8 mouse cellular contexts compared by ENCODE assay signal in the genomic region with DNA sequence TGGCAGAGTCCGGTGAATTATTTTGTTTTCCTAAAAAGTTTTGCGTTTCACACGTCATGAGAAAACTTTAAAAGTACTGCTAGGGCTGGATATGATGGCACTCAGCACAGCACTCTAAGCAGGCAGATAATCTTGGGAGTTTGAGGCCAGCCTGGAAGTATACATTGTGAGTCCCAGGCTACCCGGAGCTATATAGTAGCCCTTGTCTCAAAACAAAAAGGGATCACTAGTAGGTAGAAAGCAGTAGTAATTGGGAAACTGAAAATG. TPM values are rescaled to one million over a fixed set of nuclear protein-coding genes. Genes with fewer than 3 reads are reported as not detected.
DNase-seq lines count a peak whose midpoint lies in the region; ATAC-seq and TF ChIP-seq lines count a peak whose summit lies in the region.

No protein-coding gene starts in this region.

- H3K27ac ChIP-seq in kidney, embryonic 16.5 days (ENCODE audit: low read length): peak overlapping the region; percentile 96
- H3K27ac ChIP-seq in cortical plate, adult 2 months (ENCODE audit: insufficient read depth, low read length): peak overlapping the region; percentile 75; the same call in 1 of the 2 replicates
- H3K27ac ChIP-seq in hindbrain, embryonic 16.5 days (ENCODE audit: low read depth, low read length): peak overlapping the region; percentile 87
- H3K27ac ChIP-seq in midbrain, postnatal 0 days (ENCODE audit: low read depth, low read length): peak overlapping the region; percentile 90

- no peak for ATAC-seq in kidney, embryonic 16.5 days (ENCODE audit: low FRiP score, low TSS enrichment)
- ATAC-seq in hindbrain, embryonic 16.5 days: no peak
- no peak for ATAC-seq in midbrain, postnatal 0 days (ENCODE audit: low FRiP score)

- no peaks in the 10 kb centered on the region for H3K36me3 ChIP-seq in kidney, embryonic 16.5 days (ENCODE audit: insufficient read depth, low read length)
- H3K36me3 ChIP-seq in hindbrain, embryonic 16.5 days (ENCODE audit: control insufficient read depth, insufficient read depth, low read length): no peaks in the 10 kb centered on the region
- H3K36me3 ChIP-seq in midbrain, postnatal 0 days (ENCODE audit: insufficient read depth, low read length): no peaks in the 10 kb centered on the region

- no peaks in the 10 kb centered on the region for H3K27me3 ChIP-seq in kidney, embryonic 16.5 days (ENCODE audit: insufficient read depth, low read length)
- no peaks in the 10 kb centered on the region for H3K27me3 ChIP-seq in hindbrain, embryonic 16.5 days (replicated peaks; ENCODE audit: control insufficient read depth, insufficient read depth, low read length)
- no peaks in the 10 kb centered on the region for H3K27me3 ChIP-seq in midbrain, postnatal 0 days (ENCODE audit: insufficient read depth, low read length)

- H3K9me3 ChIP-seq in kidney, embryonic 16.5 days (ENCODE audit: low read length): no peaks in the 10 kb centered on the region
- H3K9me3 ChIP-seq in hindbrain, embryonic 16.5 days (ENCODE audit: control insufficient read depth, low read length): no peaks in the 10 kb centered on the region
- no peaks in the 10 kb centered on the region for H3K9me3 ChIP-seq in midbrain, postnatal 0 days (ENCODE audit: low read length)

- TF ChIP-seq POLR2A in cortical plate, adult 2 months (IDR thresholded peaks at IDR 0.05; ENCODE audit: extremely low read depth, insufficient read depth, low read length): no peak

- 15% methylated on average over 4 of the region's 4 CpGs for WGBS in kidney, embryonic 16.5 days
- 19% methylated on average over 4 of the region's 4 CpGs for WGBS in hindbrain, embryonic 16.5 days
- 15% methylated on average over 4 of the region's 4 CpGs for WGBS in midbrain, postnatal 0 days

- peak overlapping the region; percentile 86 for H3K4me3 ChIP-seq in kidney, embryonic 16.5 days (ENCODE audit: low read length)
- H3K4me3 ChIP-seq in cortical plate, adult 2 months (ENCODE audit: insufficient read depth, low read length): peak overlapping the region; percentile 58
- H3K4me3 ChIP-seq in hindbrain, embryonic 16.5 days (ENCODE audit: low read length): peak overlapping the region; percentile 70
- H3K4me3 ChIP-seq in midbrain, postnatal 0 days (ENCODE audit: low read depth, low read length): peak overlapping the region; percentile 85

- peaks cover 32% of the 10 kb centered on the region for H3K4me1 ChIP-seq in kidney, embryonic 16.5 days (ENCODE audit: insufficient read depth, low read length)
- H3K4me1 ChIP-seq in cortical plate, adult 2 months (ENCODE audit: control insufficient read depth, insufficient read depth, low read length): no peaks in the 10 kb centered on the region; the same call in 1 of the 2 replicates
- peaks cover 29% of the 10 kb centered on the region for H3K4me1 ChIP-seq in hindbrain, embryonic 16.5 days (ENCODE audit: control insufficient read depth, insufficient read depth, low read depth, low read length)
- peaks cover 13% of the 10 kb centered on the region; the same call in 1 of the 2 replicates for H3K4me1 ChIP-seq in midbrain, postnatal 0 days (ENCODE audit: insufficient read depth, low read length)

- no peak for DNase-seq in kidney, adult 11 months
- DNase-seq in midbrain, postnatal 0 days (ENCODE audit: low spot score): no peak
- DNase-seq in gastrocnemius, postnatal 25 days: no peak
- DNase-seq in urinary bladder, postnatal 4 days (ENCODE audit: low spot score in 2 of 2): no peak
- no peak for DNase-seq in natural killer cell, adult 2 months (ENCODE audit: low spot score in 2 of 2)

- no peak for TF ChIP-seq CTCF in cortical plate, adult 2 months (IDR thresholded peaks at IDR 0.05; ENCODE audit: extremely low read depth, insufficient read depth, low read length)
- TF ChIP-seq CTCF in midbrain, postnatal 0 days (IDR thresholded peaks at IDR 0.05): no peak

- H3K9ac ChIP-seq in kidney, embryonic 16.5 days (replicated peaks; ENCODE audit: low read length): peak overlapping the region; percentile 89
- H3K9ac ChIP-seq in hindbrain, embryonic 16.5 days (ENCODE audit: low read depth, low read length): peak overlapping the region; percentile 81
- peak overlapping the region; percentile 87 for H3K9ac ChIP-seq in midbrain, postnatal 0 days (replicated peaks; ENCODE audit: low read length, poor library complexity, severe bottlenecking)

- peak overlapping the region; percentile 68 for H3K4me2 ChIP-seq in kidney, embryonic 16.5 days (replicated peaks; ENCODE audit: low read depth, low read length)
- peak overlapping the region; percentile 65 for H3K4me2 ChIP-seq in hindbrain, embryonic 16.5 days (ENCODE audit: low read length)
- H3K4me2 ChIP-seq in midbrain, postnatal 0 days (ENCODE audit: low read depth, low read length, poor library complexity, severe bottlenecking): peak overlapping the region; percentile 64

RNA-seq across cellular contexts. Expression of a gene that starts 0.6 kb away (rescaled TPM):
- polyA plus RNA-seq in kidney, embryonic 16.5 days (2015; fragmentation: Nextera tagmentation; extraction: Ambion mirVana): 7.8 and 9.2 TPM in 2 replicates
- 13.1 and 13.7 TPM in 2 replicates for polyA plus RNA-seq in cortical plate, adult 2 months (2012; rRNA removed)
- polyA plus RNA-seq in hindbrain, embryonic 16.5 days (2015; fragmentation: Nextera tagmentation; extraction: Ambion mirVana): 29.4 and 30.3 TPM in 2 replicates
- 23.8 and 30.1 TPM in 2 replicates for total RNA-seq in midbrain, postnatal 0 days (2014; rRNA removed)
- 41.8 and 53.2 TPM in 2 replicates for polyA plus RNA-seq in midbrain, postnatal 0 days (2015; fragmentation: Nextera tagmentation; extraction: Ambion mirVana)
- 1 to 10 TPM; 2.0 to 2.4 TPM for total RNA-seq in gastrocnemius, postnatal 25 days (2021)

RNA-seq across cellular contexts. Expression of a gene that starts 2.9 kb away (rescaled TPM):
- polyA plus RNA-seq in kidney, embryonic 16.5 days (2015; fragmentation: Nextera tagmentation; extraction: Ambion mirVana): 216 and 220 TPM in 2 replicates
- polyA plus RNA-seq in cortical plate, adult 2 months (2012; rRNA removed): 221 and 234 TPM in 2 replicates
- 219 and 224 TPM in 2 replicates for polyA plus RNA-seq in hindbrain, embryonic 16.5 days (2015; fragmentation: Nextera tagmentation; extraction: Ambion mirVana)
- total RNA-seq in midbrain, postnatal 0 days (2014; rRNA removed): 160 and 177 TPM in 2 replicates
- 229 and 232 TPM in 2 replicates for polyA plus RNA-seq in midbrain, postnatal 0 days (2015; fragmentation: Nextera tagmentation; extraction: Ambion mirVana)
- total RNA-seq in gastrocnemius, postnatal 25 days (2021): 100 to 1,000 TPM; 347 to 366 TPM

RNA-seq across cellular contexts. Expression of a gene that starts 36.0 kb away (rescaled TPM):
- 95.5 and 99.8 TPM in 2 replicates for polyA plus RNA-seq in kidney, embryonic 16.5 days (2015; fragmentation: Nextera tagmentation; extraction: Ambion mirVana)
- 35.0 and 35.2 TPM in 2 replicates for polyA plus RNA-seq in cortical plate, adult 2 months (2012; rRNA removed)
- 121 and 122 TPM in 2 replicates for polyA plus RNA-seq in hindbrain, embryonic 16.5 days (2015; fragmentation: Nextera tagmentation; extraction: Ambion mirVana)
- 97.7 and 99.1 TPM in 2 replicates for total RNA-seq in midbrain, postnatal 0 days (2014; rRNA removed)
- 124 and 128 TPM in 2 replicates for polyA plus RNA-seq in midbrain, postnatal 0 days (2015; fragmentation: Nextera tagmentation; extraction: Ambion mirVana)
- total RNA-seq in gastrocnemius, postnatal 25 days (2021): 10 to 100 TPM; 11.9 to 15.9 TPM
